Mouse (Mus musculus): Measurements from ENCODE around the gene Usp49.

The Usp49 gene

DNA sequence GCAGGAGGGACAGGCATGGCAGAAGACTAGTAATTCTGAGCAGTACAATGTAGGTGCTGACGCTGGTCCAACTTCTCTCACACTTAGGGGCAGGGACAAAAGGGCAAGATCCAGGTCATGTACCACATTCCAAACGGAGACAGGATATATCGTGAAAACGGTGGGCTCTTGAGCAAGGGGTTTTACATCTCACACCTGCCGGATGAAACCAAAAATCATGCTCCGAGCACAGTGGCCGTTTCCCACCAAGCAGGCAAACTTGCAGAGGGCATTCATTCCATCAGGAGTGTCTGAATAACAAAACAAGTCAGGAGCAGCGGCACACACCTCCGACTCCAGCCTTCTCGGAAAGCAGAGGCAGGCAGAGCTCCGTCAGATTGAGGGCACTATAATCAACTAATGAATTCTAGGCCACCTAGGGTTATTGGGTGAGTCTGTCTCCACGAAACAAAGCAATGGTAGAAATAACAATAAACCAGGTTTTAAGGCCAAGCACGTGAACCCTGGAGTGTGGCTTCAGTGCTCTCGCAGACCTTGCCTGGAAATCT, 105.1 kb downstream of the Usp49 start:
- in situ Hi-C loops (cut with MboI, MseI) = no loop called here

Data from T-helper 2 cell (primary cell).